28 mouse cellular contexts compared by ENCODE assay signal in genomic region chr8:113768861-113769410, GRCm38 (mm10).
DNase-seq lines count a peak whose midpoint lies in the region; ATAC-seq and TF ChIP-seq lines count a peak whose summit lies in the region.
"Had no signal": no experiment of that assay in that cellular context is flagged by ENCODE, and none has a peak within 500 bp of the region (broad histone marks: within the 10 kb centered on the region; RNA-seq: fewer than 3 reads in every experiment).

No protein-coding gene starts in this region.

- no peaks in the 10 kb centered on the region for H3K27me3 ChIP-seq in hindbrain, embryonic 11.5 days (ENCODE audit: control insufficient read depth, insufficient read depth, low read length)
- no peaks in the 10 kb centered on the region for H3K27me3 ChIP-seq in hindbrain, embryonic 16.5 days (replicated peaks; ENCODE audit: control insufficient read depth, insufficient read depth, low read length)
- H3K27me3 ChIP-seq in lung, embryonic 14.5 days (ENCODE audit: insufficient read depth, low read length), result no peaks in the 10 kb centered on the region
- H3K27me3 ChIP-seq: CH12.LX; embryonic facial prominence, embryonic 12.5 days; forebrain, embryonic 12.5 days; heart, embryonic 15.5 days; hindbrain, embryonic 15.5 days had no signal

- H3K4me2 ChIP-seq in hindbrain, embryonic 11.5 days (replicated peaks; ENCODE audit: low read depth, low read length), result no peak overlapping the region
- no peak overlapping the region for H3K4me2 ChIP-seq in hindbrain, embryonic 16.5 days (ENCODE audit: low read length)
- no peak overlapping the region for H3K4me2 ChIP-seq in lung, embryonic 14.5 days
- H3K4me2 ChIP-seq: embryonic facial prominence, embryonic 12.5 days; forebrain, embryonic 12.5 days; heart, embryonic 15.5 days; hindbrain, embryonic 15.5 days; limb, embryonic 13.5 days; liver, embryonic 11.5 days; midbrain, embryonic 11.5 days had no signal

- no peaks in the 10 kb centered on the region for H3K36me3 ChIP-seq in hindbrain, embryonic 11.5 days (ENCODE audit: control insufficient read depth, insufficient read depth, low read length)
- H3K36me3 ChIP-seq in hindbrain, embryonic 16.5 days (ENCODE audit: control insufficient read depth, insufficient read depth, low read length), result no peaks in the 10 kb centered on the region
- H3K36me3 ChIP-seq in lung, embryonic 14.5 days (ENCODE audit: insufficient read depth), result no peaks in the 10 kb centered on the region
- H3K36me3 ChIP-seq: embryonic facial prominence, embryonic 12.5 days; forebrain, embryonic 12.5 days; heart, embryonic 10.5 days; heart, embryonic 15.5 days; hindbrain, embryonic 15.5 days; limb, embryonic 13.5 days had no signal

- 80% methylated on average over 8 of the region's 8 CpGs for WGBS in hindbrain, embryonic 11.5 days
- WGBS in hindbrain, embryonic 16.5 days, result 68% methylated on average over 8 of the region's 8 CpGs
- WGBS in lung, embryonic 14.5 days, result 61% methylated on average over 8 of the region's 8 CpGs

- peak; percentile 1 for DNase-seq in embryo, embryonic 10.5 days (ENCODE audit: low spot score)
- no peak for DNase-seq in embryo, embryonic 10 days (ENCODE audit: low spot score)
- DNase-seq in hindbrain, embryonic 11.5 days (ENCODE audit: low spot score), result peak; percentile 0
- peak; percentile 6 for DNase-seq in lung, embryonic 14.5 days
- no peak for DNase-seq in lung, postnatal 4 days
- DNase-seq in brain, embryonic 14.5 days (ENCODE audit: low read depth), result peak; percentile 40
- DNase-seq: adrenal gland, postnatal 10 days; cerebellum, adult 11 months; cerebellum, adult 9-10 months; cerebellum, postnatal 36 days; gastrocnemius, postnatal 25 days; heart, adult 11 months; kidney, adult 8-10 months; kidney, postnatal 10 days; right cerebral cortex, postnatal 25 days; thymus, postnatal 14 days had no signal

- no peak overlapping the region for H3K9ac ChIP-seq in hindbrain, embryonic 11.5 days (ENCODE audit: low read depth, low read length)
- H3K9ac ChIP-seq in hindbrain, embryonic 16.5 days (ENCODE audit: low read depth, low read length), result no peak overlapping the region
- no peak overlapping the region for H3K9ac ChIP-seq in lung, embryonic 14.5 days
- H3K9ac ChIP-seq: embryonic facial prominence, embryonic 12.5 days; forebrain, embryonic 12.5 days; heart, embryonic 15.5 days; hindbrain, embryonic 15.5 days; limb, embryonic 13.5 days had no signal

- H3K4me1 ChIP-seq in hindbrain, embryonic 11.5 days (replicated peaks; ENCODE audit: control insufficient read depth, insufficient read depth, low read length), result no peaks in the 10 kb centered on the region
- no peaks in the 10 kb centered on the region for H3K4me1 ChIP-seq in hindbrain, embryonic 16.5 days (ENCODE audit: control insufficient read depth, insufficient read depth, low read depth, low read length)
- no peaks in the 10 kb centered on the region for H3K4me1 ChIP-seq in lung, embryonic 14.5 days (ENCODE audit: insufficient read depth)
- H3K4me1 ChIP-seq: embryonic facial prominence, embryonic 12.5 days; forebrain, embryonic 12.5 days; heart, embryonic 10.5 days; heart, embryonic 15.5 days; hindbrain, embryonic 15.5 days; limb, embryonic 13.5 days had no signal

- no peak for ATAC-seq in hindbrain, embryonic 11.5 days (ENCODE audit: low FRiP score)
- ATAC-seq in hindbrain, embryonic 16.5 days, result no peak
- no peak for ATAC-seq in lung, embryonic 14.5 days (ENCODE audit: insufficient read depth)
- ATAC-seq in inflammation-experienced regulatory T-cells, adult 6 months, result no peak
- ATAC-seq: intestine, embryonic 16.5 days had no signal

- TF ChIP-seq POLR2A in brain, embryonic 14.5 days (IDR thresholded peaks at IDR 0.05; ENCODE audit: borderline replicate concordance, extremely low read depth, insufficient read depth, insufficient read length, poor library complexity, severe bottlenecking), result no peak

- no peak overlapping the region for H3K4me3 ChIP-seq in hindbrain, embryonic 11.5 days (ENCODE audit: low read depth, low read length)
- H3K4me3 ChIP-seq in hindbrain, embryonic 16.5 days (ENCODE audit: low read length), result no peak overlapping the region
- no peak overlapping the region for H3K4me3 ChIP-seq in lung, embryonic 14.5 days (ENCODE audit: low read depth, low read length)
- H3K4me3 ChIP-seq: embryonic facial prominence, embryonic 12.5 days; forebrain, embryonic 12.5 days; heart, embryonic 10.5 days; heart, embryonic 15.5 days; hindbrain, embryonic 15.5 days; limb, embryonic 13.5 days had no signal

- H3K9me3 ChIP-seq in hindbrain, embryonic 11.5 days (ENCODE audit: control insufficient read depth, low read length), result no peaks in the 10 kb centered on the region
- H3K9me3 ChIP-seq in hindbrain, embryonic 16.5 days (ENCODE audit: control insufficient read depth, low read length), result no peaks in the 10 kb centered on the region
- H3K9me3 ChIP-seq in lung, embryonic 14.5 days (ENCODE audit: low read depth, low read length), result no peaks in the 10 kb centered on the region
- H3K9me3 ChIP-seq: embryonic facial prominence, embryonic 12.5 days; forebrain, embryonic 12.5 days; heart, embryonic 10.5 days; heart, embryonic 15.5 days; hindbrain, embryonic 15.5 days; limb, embryonic 13.5 days had no signal

- H3K27ac ChIP-seq in hindbrain, embryonic 11.5 days (ENCODE audit: low read depth, low read length), result no peak overlapping the region
- no peak overlapping the region for H3K27ac ChIP-seq in hindbrain, embryonic 16.5 days (ENCODE audit: low read depth, low read length)
- no peak overlapping the region for H3K27ac ChIP-seq in lung, embryonic 14.5 days (ENCODE audit: low read depth)
- H3K27ac ChIP-seq: embryonic facial prominence, embryonic 12.5 days; forebrain, embryonic 12.5 days; heart, embryonic 10.5 days; heart, embryonic 15.5 days; hindbrain, embryonic 15.5 days; limb, embryonic 13.5 days had no signal

- TF ChIP-seq CTCF in lung, embryonic 14.5 days (IDR thresholded peaks at IDR 0.05; ENCODE audit: low read depth), result no peak
- no peak for TF ChIP-seq CTCF in brain, embryonic 14.5 days (IDR thresholded peaks at IDR 0.05; ENCODE audit: borderline replicate concordance, extremely low read depth, insufficient read depth, insufficient read length)

Comparison
In these comparisons a context has a peak if more than half of its experiments do, and no peak if none do; other contexts are left out.
1. DNase-seq: peak in embryo, embryonic 10.5 days (single experiment), hindbrain, embryonic 11.5 days (single experiment), lung, embryonic 14.5 days (single experiment) and brain, embryonic 14.5 days (single experiment); none in embryo, embryonic 10 days (single experiment) and lung, postnatal 4 days (0 of 2).